Mouse (Mus musculus): Measurements from ENCODE around the gene Lysmd1. TPM values are rescaled to one million over a fixed set of nuclear protein-coding genes. Genes with fewer than 3 reads are reported as not detected.
A peak's percentile ranks its signal among the peaks of the same experiment; 100 is the strongest.
"Not testable (repeated sequence)": the region's sequence is repeated elsewhere in the genome, so short reads cannot be mapped to it uniquely, and the experiment has no call there.

Lysmd1 gene
- polyA plus RNA-seq, 1 experiment from 2014 or later: 14.4 TPM

DNA sequence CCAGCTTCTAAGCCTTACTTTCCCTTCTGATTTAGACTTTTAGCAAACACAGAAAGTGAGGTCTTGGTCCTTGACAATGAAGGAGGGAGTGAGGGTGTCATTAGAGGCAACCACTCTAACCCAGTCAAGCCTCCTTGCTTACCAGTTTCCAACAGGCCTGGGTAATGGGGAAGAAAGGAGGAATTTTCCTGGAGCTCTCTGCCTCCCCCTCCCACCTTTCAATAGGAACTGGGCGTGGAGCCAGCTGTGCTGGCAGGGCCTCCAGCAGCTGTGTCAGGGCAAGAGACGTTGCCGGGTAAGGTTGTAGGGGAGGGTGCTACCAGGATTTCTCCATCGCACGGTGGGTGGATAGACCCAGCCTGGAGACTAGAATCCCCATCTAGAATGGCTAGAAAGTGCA lies 8.9 kb upstream of the Lysmd1 start:
- H3K9ac ChIP-seq (ENCODE audit: low read depth, low read length): peak overlapping the region; percentile 23; the same call in 1 of the 2 replicates
- H3K36me3 ChIP-seq (ENCODE audit: insufficient read depth, low read length): peaks cover 24% of the 10 kb centered on the region
- WGBS: 32% methylated on average over 5 of the region's 5 CpGs

DNA sequence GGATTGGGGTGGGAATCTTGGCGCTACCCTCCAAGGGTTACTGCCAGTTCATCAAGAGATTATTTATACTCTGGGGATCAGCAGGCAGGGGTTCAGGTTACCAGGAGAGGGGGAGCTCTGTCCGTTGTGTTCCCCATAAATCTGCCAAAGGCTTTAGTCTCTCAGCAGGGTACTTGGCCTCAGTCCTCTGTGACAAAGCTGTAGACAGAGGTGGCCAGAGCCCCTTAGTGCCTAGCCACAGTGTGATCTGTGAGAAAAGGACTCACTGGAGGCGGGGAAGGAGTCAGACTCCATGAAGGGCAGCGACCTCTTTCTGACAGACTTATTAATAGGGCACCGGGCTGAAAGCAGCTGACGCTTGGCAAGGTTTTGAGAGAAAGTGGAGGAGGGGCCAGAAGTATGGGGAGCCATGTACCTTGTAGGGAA lies 4.6 kb upstream of the Lysmd1 start:
- Histone ChIP-seq H3K9ac (ENCODE audit: low read depth, low read length) (no peak overlapping the region; the same call in 1 of the 2 replicates), H3K9me3 (replicated peaks; ENCODE audit: low read length) (no peaks in the 10 kb centered on the region), H3K4me2 (ENCODE audit: low read length) (0 out of 2 replicates have a peak overlapping the region, but pooled peaks have one; percentile 5), H3K36me3 (ENCODE audit: insufficient read depth, low read length) (0 out of 2 replicates have a peak, but pooled peaks cover 4% of the 10 kb centered on the region), H3K27me3 (ENCODE audit: insufficient read depth, low read length) (no peaks in the 10 kb centered on the region), H3K4me3 (replicated peaks; ENCODE audit: low read depth, low read length) (no peak overlapping the region), H3K27ac (0 out of 2 replicates have a peak overlapping the region, but pooled peaks have one; percentile 13), H3K4me1 (replicated peaks; ENCODE audit: insufficient read depth, low read length) (peaks cover 11% of the 10 kb centered on the region)
- TF ChIP-seq CTCF (IDR thresholded peaks at IDR 0.05; ENCODE audit: low read depth): no peak
- 14% methylated on average over 6 of the region's 6 CpGs for WGBS
- DNase-seq (ENCODE audit: low spot score) (peak; percentile 71), ATAC-seq (replicated peaks; ENCODE audit: low FRiP score, low read depth) (no peak; the same call in 1 of the 2 replicates)

More for the DNA sequence above, 8.9 kb upstream of the Lysmd1 start:
- DNase-seq (ENCODE audit: low spot score) (peak; percentile 35), ATAC-seq (replicated peaks; ENCODE audit: low FRiP score, low read depth) (no peak)
- H3K27ac ChIP-seq: no peak overlapping the region; the same call in 1 of the 2 replicates
- H3K9me3 ChIP-seq (replicated peaks; ENCODE audit: low read length): no peaks in the 10 kb centered on the region
- no peaks in the 10 kb centered on the region for H3K27me3 ChIP-seq (ENCODE audit: insufficient read depth, low read length)
- no peak for TF ChIP-seq CTCF (IDR thresholded peaks at IDR 0.05; ENCODE audit: low read depth)
- no peak overlapping the region for H3K4me3 ChIP-seq (replicated peaks; ENCODE audit: low read depth, low read length)
- peaks cover 5% of the 10 kb centered on the region; the same call in 1 of the 2 replicates for H3K4me1 ChIP-seq (replicated peaks; ENCODE audit: insufficient read depth, low read length)
- H3K4me2 ChIP-seq (ENCODE audit: low read length): no peak overlapping the region

DNA sequence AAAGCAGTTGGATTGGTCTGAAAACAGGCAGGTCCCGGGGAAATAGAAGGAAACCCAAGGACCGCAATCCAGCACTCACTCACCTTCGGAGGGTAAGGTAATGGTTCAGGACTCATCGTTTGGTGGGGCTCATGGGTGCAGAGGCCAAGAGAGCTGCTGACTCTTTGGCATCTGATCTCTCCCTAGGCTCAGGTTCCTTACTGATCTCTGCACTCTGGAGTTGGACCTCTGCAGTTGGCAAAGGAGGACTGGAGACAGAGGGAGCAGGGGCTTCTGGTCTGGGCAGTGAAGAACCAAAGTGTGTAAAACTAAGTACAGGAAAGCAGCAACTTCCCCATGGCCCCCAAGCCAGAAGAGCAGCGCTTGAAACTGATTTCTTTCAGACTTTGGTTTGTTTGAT lies 3.8 kb upstream of the Lysmd1 start:
- Histone ChIP-seq H3K36me3 (ENCODE audit: insufficient read depth, low read length) (0 out of 2 replicates have a peak, but pooled peaks cover 4% of the 10 kb centered on the region), H3K27me3 (ENCODE audit: insufficient read depth, low read length) (no peaks in the 10 kb centered on the region), H3K27ac (0 out of 2 replicates have a peak overlapping the region, but pooled peaks have one; percentile 20), H3K4me3 (replicated peaks; ENCODE audit: low read depth, low read length) (no peak overlapping the region), H3K9me3 (replicated peaks; ENCODE audit: low read length) (no peaks in the 10 kb centered on the region), H3K9ac (ENCODE audit: low read depth, low read length) (no peak overlapping the region), H3K4me2 (ENCODE audit: low read length) (no peak overlapping the region), H3K4me1 (replicated peaks; ENCODE audit: insufficient read depth, low read length) (peaks cover 8% of the 10 kb centered on the region)
- ATAC-seq (replicated peaks; ENCODE audit: low FRiP score, low read depth) (no peak), DNase-seq (ENCODE audit: low spot score) (no peak)
- WGBS: 43% methylated on average over 5 of the region's 5 CpGs
- no peak for TF ChIP-seq CTCF (IDR thresholded peaks at IDR 0.05; ENCODE audit: low read depth)

DNA sequence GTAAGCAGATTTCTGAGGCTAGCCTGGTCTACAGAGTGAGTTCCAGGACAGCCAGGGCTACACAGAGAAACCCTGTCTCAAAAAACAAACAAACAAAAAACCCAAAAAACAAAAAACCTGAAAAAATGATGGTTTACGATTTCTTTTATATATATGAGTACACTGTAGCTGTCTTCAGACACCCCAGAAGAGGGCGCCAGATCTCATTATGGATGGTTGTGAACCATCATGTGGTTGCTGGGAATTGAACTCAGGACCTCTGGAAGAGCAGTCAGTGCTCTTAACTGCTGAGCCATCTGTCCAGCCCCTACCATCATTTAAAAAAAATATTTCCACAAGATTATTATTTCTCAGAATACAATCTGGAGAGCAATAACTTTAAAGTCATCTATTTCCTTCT lies 1.5 kb upstream of the Lysmd1 start:
- not testable (repeated sequence) for H3K4me2 ChIP-seq (ENCODE audit: low read length); H3K27ac ChIP-seq; H3K27me3 ChIP-seq (ENCODE audit: insufficient read depth, low read length); H3K9ac ChIP-seq (ENCODE audit: low read depth, low read length); H3K9me3 ChIP-seq (replicated peaks; ENCODE audit: low read length); H3K36me3 ChIP-seq (ENCODE audit: insufficient read depth, low read length); ATAC-seq (replicated peaks; ENCODE audit: low FRiP score, low read depth); H3K4me3 ChIP-seq (replicated peaks; ENCODE audit: low read depth, low read length); DNase-seq (ENCODE audit: low spot score)
- peaks cover 12% of the 10 kb centered on the region for H3K4me1 ChIP-seq (replicated peaks; ENCODE audit: insufficient read depth, low read length)
- 86% methylated on average over 2 of the region's 2 CpGs for WGBS
- peak; percentile 42 for TF ChIP-seq CTCF (IDR thresholded peaks at IDR 0.05; ENCODE audit: low read depth)

DNA sequence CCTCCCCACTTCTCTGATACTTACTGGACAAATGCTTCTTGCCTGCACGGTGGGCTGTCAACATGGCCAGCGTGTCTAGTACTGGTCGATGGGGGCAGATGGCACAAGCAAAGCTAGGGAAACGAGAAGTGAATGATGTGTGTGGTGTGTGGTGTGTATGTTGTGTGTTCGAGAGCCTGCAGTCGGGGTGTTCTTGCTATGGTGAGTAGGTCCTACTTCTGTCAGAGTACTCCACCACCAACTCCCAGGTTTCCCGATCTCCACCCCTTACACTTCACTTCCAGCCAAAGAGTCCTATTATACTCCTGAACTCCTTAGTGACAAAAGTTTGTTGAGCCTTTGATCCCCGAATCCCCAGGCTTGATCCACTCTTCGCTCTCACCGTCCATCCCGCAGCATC lies 712 bp upstream of the Lysmd1 start:
- DNase-seq (ENCODE audit: low spot score): no peak
- no peaks in the 10 kb centered on the region for H3K9me3 ChIP-seq (replicated peaks; ENCODE audit: low read length)
- peak overlapping the region; percentile 63 for H3K9ac ChIP-seq (ENCODE audit: low read depth, low read length)
- H3K4me1 ChIP-seq (replicated peaks; ENCODE audit: insufficient read depth, low read length): peaks cover 12% of the 10 kb centered on the region
- H3K36me3 ChIP-seq (ENCODE audit: insufficient read depth, low read length): 0 out of 2 replicates have a peak, but pooled peaks cover 4% of the 10 kb centered on the region
- ATAC-seq (replicated peaks; ENCODE audit: low FRiP score, low read depth): no peak
- peak overlapping the region; percentile 67 for H3K4me2 ChIP-seq (ENCODE audit: low read length)
- TF ChIP-seq CTCF (IDR thresholded peaks at IDR 0.05; ENCODE audit: low read depth): no peak
- H3K27ac ChIP-seq: 0 out of 2 replicates have a peak overlapping the region, but pooled peaks have one; percentile 72
- WGBS: 58% methylated on average over 11 of the region's 11 CpGs
- H3K27me3 ChIP-seq (ENCODE audit: insufficient read depth, low read length): no peaks in the 10 kb centered on the region
- peak overlapping the region; percentile 46 for H3K4me3 ChIP-seq (replicated peaks; ENCODE audit: low read depth, low read length)

DNA sequence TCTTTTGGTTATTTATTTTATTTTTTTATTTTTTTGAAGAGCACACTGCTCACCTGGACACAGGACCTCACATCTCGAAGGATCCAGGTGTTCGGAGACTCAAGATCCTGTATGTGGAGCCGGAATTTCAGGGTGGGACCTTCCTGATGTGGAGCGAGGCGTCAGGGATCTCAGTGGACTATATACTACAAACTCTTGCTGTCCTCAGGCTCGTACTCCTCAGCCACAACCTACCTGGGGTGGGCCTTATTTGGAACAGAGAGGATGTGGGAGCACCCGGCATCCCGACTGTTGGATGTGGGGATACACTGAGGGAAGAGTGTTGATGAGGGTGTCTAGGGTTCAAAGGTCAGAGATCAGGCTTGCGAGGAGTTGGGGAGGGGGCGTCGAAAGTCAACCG lies 245 bp downstream of the Lysmd1 start:
- whole genome bisulfite sequencing: no CpG with 5 or more reads among the region's 12 CpGs
- H3K4me3 ChIP-seq (replicated peaks; ENCODE audit: low read depth, low read length); H3K27me3 ChIP-seq (ENCODE audit: insufficient read depth, low read length); H3K9me3 ChIP-seq (replicated peaks; ENCODE audit: low read length); DNase-seq (ENCODE audit: low spot score); H3K4me2 ChIP-seq (ENCODE audit: low read length); H3K36me3 ChIP-seq (ENCODE audit: insufficient read depth, low read length); H3K9ac ChIP-seq (ENCODE audit: low read depth, low read length); H3K27ac ChIP-seq: not testable (repeated sequence)
- ATAC-seq (replicated peaks; ENCODE audit: low FRiP score, low read depth): peak; percentile 33
- peaks cover 12% of the 10 kb centered on the region for H3K4me1 ChIP-seq (replicated peaks; ENCODE audit: insufficient read depth, low read length)
